Mouse (Mus musculus): ENCODE data around the gene Prickle3.
"Not testable (repeated sequence)": the region's sequence is repeated elsewhere in the genome, so short reads cannot be mapped to it uniquely, and the experiment has no call there.

Prickle3 gene

GRCm38 (mm10) chrX:7670921-7671623 is 14.0 kb downstream of the Prickle3 start, which contains the start of gene Plp2:
Plp2 (minus strand) TSS chrX:7671390.
- DNase-seq (ENCODE audit: low spot score in 2 of 2): no peak

- DNase-seq (ENCODE audit: low spot score in 2 of 2): no peak
Observed at GRCm38 (mm10) chrX:7672739-7673138, 15.7 kb downstream of the Prickle3 start.

- no peak for DNase-seq (ENCODE audit: low spot score in 2 of 2)
Observed at GRCm38 (mm10) chrX:7673578-7674281, 16.7 kb downstream of the Prickle3 start.

- DNase-seq (ENCODE audit: low spot score in 2 of 2): no peak
Observed at GRCm38 (mm10) chrX:7674284-7675000, 17.4 kb downstream of the Prickle3 start.

GRCm38 (mm10) chrX:7675001-7675380 is 17.9 kb downstream of the Prickle3 start:
- no peak for DNase-seq (ENCODE audit: low spot score in 2 of 2)

- DNase-seq (ENCODE audit: low spot score in 2 of 2): no peak
Observed at GRCm38 (mm10) chrX:7678986-7679385, 21.9 kb downstream of the Prickle3 start.

- DNase-seq (ENCODE audit: low spot score in 2 of 2): peak; percentile 68 to 74
Observed at GRCm38 (mm10) chrX:7679405-7680056, 22.5 kb downstream of the Prickle3 start.

- no peak for DNase-seq (ENCODE audit: low spot score in 2 of 2)
Observed at GRCm38 (mm10) chrX:7680057-7680412, 23.0 kb downstream of the Prickle3 start.

- no peak for DNase-seq (ENCODE audit: low spot score in 2 of 2)
Observed at GRCm38 (mm10) chrX:7680864-7681263, 23.8 kb downstream of the Prickle3 start, which contains the start of gene Magix. Magix (minus strand) TSS chrX:7681251.

- DNase-seq (ENCODE audit: low spot score in 2 of 2): no peak
Observed at GRCm38 (mm10) chrX:7688321-7688720, 31.3 kb downstream of the Prickle3 start.

GRCm38 (mm10) chrX:7690486-7690885 is 33.4 kb downstream of the Prickle3 start:
- DNase-seq (ENCODE audit: low spot score in 2 of 2): no peak

- DNase-seq (ENCODE audit: low spot score in 2 of 2): no peak
Observed at GRCm38 (mm10) chrX:7692862-7693261, 35.8 kb downstream of the Prickle3 start.

- no peak for DNase-seq (ENCODE audit: low spot score in 2 of 2)
Observed at GRCm38 (mm10) chrX:7696520-7696919, 39.5 kb downstream of the Prickle3 start.

GRCm38 (mm10) chrX:7696954-7697381 is 39.9 kb downstream of the Prickle3 start, which contains the start of gene Gpkow:
Gpkow (plus strand) TSS chrX:7697131.
- DNase-seq (ENCODE audit: low spot score in 2 of 2): peak; percentile 61 to 63

- not testable (repeated sequence) for DNase-seq (ENCODE audit: low spot score in 2 of 2)
Observed at GRCm38 (mm10) chrX:7713764-7714134, 56.7 kb downstream of the Prickle3 start.

- DNase-seq (ENCODE audit: low spot score in 2 of 2): peak; percentile 76 to 81
Observed at GRCm38 (mm10) chrX:7714135-7714899, 57.3 kb downstream of the Prickle3 start, which contains the start of gene Wdr45. Wdr45 (plus strand) TSS chrX:7714333.

GRCm38 (mm10) chrX:7716058-7716457 is 59.0 kb downstream of the Prickle3 start:
- DNase-seq (ENCODE audit: low spot score in 2 of 2): not testable (repeated sequence)
